Mouse (Mus musculus) A20 (cell line): Measurements from ENCODE around the gene Elovl3.
"Not testable (repeated sequence)": the region's sequence is repeated elsewhere in the genome, so short reads cannot be mapped to it uniquely, and the experiment has no call there.

Experiments used
- DNase-seq: peaks from one replicate; pipeline ENCODE4 v3.0.0-alpha.2; 2011; ENCODE audit warnings: low read depth, low spot score

The Elovl3 gene

DNA sequence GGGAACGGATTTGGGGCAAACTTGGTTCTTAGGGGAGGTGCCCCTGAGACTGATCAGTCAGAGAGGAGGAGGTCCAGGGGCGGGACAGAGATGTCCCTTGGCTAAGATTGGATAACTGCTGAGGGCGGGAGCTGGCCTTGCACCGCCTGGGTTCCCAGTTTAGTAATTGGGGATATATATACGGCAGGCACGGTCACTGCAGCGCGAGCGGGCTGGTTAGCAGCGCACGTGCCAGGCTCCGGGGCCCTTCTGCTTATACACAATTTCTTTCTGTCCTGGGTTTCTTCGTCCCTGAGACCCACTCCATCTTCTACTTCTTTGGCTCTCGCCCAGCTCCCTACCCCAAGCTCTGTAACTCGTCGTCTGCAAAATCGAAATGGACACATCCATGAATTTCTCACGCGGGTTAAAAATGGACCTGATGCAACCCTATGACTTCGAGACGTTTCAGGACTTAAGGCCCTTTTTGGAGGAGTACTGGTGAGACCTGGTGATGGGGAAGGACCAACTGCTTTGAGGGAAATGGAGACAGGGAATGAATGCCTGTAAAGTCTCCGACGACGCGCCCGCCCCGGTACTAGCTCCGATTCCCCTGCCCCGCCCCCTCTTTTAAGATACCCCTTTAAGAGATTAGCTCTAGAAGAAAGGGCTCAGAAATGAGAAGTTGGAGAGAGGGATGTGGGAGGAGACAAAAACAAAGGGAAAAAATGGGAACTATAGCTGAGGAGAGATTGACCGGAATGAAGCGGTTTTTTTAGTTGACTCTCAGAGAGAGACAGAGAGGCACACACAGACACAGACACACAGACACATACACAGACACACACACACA, at the start of gene Elovl3:
Gene Elovl3, plus strand, starts transcription at position 204 of the 832 bp plus-strand sequence.
- peak; percentile 77 for DNase-seq

DNA sequence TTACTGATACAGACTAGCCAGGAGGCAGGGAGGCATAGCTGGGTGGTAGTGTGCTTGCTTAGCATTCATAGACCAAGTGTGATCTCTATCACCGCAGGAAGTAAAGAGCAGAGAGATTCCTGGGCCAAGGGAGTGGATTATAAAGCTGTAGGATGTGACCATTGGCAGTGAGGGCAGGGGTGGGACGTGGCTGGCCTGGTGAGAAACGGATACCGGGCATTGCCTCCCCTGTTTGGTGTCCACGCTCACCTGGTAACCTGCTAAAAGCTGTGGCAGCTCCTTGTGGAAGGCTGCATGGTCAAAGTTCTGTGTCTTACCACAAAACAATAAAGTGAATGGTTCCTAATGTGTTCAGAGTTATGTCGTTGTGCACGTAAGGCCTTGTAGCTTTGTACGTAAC, 46.5 kb upstream of the Elovl3 start:
- DNase-seq, result no peak

DNA sequence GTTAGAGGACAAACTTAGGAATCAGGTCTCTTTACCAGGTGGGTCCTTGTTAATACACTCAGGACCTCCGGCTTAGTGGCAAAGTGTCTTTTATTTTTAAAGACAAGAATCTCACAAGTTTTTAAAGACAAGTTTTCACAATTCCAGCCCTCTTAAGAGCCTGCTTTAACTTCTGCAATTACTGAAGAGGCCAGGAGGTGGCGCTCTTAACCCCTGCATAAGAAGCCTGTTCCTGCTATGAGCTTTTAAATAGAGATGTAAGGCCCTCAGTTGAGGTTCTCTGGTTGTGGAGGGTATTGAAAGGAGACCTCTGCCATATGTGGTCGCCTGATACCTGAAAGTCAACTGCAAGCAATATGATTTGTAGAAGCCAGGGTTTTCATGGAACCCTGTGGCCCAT, 45.4 kb upstream of the Elovl3 start:
- peak; percentile 78 for DNase-seq

DNA sequence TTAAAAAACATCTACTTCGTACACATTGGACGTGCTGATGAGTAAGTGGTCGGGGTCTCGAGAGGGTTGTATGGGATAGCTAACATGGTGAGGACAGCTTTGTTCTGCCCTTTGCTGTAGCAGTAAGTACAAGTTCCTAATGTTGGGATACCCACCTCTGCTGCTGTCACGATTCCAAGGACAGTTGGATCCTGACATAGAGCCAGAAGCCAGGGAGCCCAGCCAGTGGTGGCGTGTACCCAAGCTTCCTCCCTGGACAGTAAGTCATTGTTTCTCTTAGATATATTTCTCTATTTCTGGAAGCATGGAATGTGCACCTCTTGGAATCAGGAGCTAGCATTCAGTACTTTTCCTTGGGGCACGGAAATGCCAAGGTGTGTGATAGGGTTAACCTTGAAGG, 43.8 kb upstream of the Elovl3 start:
- no peak for DNase-seq

DNA sequence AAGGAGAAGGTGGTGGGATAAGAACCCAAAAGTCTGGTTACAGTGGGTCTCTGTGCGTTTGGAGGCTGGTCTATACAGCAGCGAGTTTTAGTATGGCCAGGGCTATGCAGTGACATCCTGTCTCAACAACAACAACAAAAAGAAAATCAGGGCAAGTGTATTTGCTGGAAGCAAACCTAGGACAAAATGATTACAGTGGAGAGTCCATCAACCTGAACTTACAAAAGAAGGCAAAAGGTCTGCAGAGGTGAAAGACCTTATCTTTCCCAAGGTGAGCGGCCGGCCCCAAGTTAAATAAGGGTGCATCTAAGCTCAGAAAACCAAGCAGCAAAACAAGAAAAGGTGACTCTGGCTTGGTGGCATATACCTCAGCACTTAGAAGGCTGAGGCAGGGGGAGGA, 40.1 kb upstream of the Elovl3 start:
- DNase-seq, result no peak

DNA sequence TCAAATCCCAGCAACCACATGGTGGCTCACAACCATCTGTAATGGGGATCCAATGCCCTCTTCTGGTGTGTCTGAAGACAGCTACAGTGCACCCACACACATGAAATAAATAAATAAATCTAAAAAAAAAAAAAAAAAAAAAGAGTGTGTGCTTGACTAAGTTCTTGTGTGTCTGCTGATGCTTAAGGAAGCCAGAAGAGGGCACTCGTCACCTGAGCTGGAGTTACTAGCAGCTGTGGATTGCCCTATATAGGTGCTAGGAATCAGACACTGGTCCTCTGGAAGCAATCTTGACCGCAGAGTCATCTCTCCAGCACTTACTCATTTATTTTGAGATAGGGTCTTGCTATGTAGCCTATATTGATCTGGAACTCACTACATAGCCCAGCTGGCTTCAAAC, 37.6 kb upstream of the Elovl3 start:
- DNase-seq, result no peak

DNA sequence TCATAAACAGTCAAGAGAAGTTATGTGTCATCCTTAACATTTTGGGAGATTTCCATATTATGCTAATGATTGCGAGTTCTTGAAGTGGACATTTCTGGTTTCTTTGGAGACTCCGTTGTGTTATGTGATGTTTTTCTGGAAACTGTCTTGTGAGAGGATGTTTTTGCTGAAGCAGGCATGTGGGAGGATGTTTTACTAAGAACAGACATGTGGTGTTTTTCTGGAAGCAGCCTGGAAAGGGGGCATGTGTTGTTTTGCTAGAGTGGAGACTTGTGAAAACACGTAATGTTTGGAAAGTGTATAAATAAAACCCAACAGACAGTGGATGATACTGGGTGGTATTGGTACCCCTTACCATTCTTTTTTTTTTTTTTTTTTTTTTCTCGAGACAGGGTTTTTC, 36.4 kb upstream of the Elovl3 start:
- DNase-seq, result no peak

DNA sequence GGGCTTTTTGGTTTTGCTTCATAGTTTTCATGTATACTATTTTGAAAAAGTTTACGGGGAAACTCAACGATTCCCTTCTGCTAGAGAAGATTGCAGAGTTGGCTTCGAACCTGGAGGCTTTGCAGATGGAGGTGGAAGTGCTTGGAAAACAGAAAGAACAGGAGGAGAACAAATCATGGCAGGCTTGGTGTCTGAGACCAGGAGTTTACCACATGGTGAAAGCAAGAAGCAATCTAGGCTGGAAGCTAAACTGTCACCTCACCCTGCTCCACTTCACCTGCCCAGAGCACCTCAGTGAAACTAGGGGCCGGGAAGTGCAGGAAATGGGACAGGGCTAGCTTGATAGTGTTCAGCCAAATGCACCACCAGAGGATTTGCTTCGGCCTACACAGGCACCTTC, 35.3 kb upstream of the Elovl3 start:
- DNase-seq, result no peak

DNA sequence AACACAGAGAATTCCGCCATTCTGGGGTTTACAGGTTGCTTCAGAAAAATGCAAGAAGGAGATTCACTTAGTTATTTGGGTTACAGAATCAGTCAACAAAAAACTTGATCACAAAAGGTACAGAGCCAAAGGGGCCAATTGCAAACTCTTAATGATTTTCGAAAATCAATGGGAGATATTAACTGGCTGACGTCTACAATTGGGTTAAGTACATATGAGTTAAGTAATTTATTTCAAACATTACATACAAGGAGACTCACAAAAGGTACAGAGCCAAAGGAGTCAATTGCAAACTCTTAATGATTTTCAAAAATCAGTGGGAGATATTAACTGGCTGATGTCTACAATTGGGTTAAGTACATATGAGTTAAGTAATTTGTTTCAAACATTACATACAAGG, 32.1 kb upstream of the Elovl3 start:
- DNase-seq, result no peak

DNA sequence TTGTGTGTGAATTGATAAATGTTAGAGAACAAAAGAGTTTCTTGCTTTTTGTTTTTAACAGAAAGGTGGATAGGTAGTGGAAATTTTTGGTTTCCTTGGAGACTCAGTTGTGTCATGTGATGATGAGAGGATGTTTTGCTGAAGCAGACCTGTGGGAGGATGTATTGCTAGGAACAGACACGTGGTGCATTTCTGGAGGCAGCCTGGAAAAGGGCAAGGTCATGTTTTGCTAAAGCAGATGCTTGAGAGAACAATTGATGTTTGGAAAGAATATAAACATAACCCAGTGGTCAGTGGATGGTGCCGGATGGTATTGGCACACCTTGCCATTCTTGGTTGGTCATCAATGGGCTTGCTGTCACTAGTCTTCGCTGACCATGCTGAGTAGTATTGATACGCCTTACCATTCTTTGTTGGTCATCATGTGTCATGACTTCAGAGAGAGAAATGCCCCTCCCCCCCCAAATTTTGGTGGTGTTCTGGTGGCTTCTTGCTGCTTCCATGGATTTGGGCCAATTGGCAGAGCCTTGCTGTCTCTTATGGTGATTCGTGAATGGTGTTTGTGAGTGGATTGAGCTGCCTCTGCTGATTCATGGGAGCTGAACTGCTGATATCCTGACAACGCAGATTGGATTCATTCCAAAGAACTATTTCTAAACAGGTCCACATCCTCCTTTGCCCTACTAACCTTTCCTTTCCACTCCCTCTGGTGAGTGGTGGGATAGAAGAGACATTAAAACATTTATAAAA, 28.1 kb upstream of the Elovl3 start:
- DNase-seq, result no peak

DNA sequence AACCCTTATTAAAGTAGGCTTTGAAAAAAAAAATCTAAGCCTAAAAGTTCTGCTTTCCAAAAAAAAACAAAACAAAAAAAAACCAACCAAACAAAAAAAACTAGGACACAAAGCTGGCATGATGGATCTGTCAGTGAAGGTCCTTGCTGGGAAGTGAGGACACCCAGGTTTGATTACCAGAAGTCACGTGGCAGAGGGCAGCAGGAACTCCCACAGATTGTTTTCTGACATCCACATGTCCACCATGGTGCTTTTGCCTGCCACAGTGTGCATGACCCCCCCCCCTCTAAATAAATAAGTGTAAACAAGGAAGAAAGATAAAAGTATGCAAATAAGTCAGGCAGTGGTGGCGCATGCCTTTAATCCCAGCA, 27.5 kb upstream of the Elovl3 start:
- DNase-seq, result no peak

DNA sequence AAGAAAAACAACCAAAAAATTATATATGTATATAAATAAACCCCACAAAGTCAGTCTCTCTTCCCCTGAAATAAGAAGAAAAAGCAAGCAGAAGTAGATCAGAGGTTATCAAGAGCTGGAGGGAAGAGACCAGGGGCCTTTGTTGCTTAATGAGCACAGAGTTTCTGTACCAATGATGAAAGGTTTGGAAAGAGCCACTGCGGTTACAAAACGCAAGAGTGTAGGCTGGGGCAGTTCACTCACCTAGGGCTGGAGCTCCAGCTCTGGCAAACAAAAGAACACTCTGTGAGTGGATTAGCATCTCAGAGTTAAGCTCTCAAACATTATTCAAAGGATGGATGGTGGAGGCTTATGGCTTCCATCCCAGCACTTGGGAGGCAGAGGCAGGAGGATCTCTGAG, 21.5 kb upstream of the Elovl3 start:
- no peak for DNase-seq

DNA sequence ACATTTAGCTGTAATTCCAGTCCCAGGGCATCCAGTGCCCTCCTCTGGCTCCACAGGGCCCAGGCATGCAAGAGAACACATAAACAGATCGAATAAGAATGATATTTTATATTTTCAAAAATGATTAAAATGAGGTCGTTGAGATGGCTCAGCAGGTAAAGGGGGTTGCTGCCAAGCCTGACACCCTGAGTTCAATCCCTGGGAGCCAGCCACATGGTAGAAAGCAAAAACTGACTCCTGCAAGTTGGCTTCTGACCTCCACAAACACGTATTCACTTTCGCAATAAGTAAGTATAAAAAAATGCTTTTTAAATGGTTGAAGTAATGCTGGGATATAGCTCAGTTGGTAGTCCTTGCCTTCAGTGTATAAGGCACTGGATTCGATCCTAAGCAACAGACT, 20.9 kb upstream of the Elovl3 start:
- DNase-seq, result no peak

DNA sequence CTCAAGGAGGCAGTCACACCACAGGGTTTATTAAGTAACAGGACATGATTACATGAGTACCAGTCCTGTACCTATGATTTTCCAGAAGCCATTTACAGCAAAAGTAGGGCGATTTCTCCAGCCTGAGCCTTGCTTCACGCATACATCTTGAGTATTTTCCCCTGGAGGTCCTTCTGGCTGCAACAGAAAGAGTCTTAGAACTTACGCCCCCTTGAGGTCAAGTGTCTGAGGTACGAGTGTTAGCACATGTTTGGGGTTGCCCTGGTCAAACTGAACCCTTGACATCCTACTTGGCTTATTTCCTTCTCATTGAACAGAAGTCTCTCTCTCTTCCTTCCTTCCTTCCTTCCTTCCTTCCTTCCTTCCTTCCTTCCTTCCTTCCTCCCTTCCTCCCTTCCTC, 17.1 kb upstream of the Elovl3 start:
- DNase-seq, result peak; percentile 19

DNA sequence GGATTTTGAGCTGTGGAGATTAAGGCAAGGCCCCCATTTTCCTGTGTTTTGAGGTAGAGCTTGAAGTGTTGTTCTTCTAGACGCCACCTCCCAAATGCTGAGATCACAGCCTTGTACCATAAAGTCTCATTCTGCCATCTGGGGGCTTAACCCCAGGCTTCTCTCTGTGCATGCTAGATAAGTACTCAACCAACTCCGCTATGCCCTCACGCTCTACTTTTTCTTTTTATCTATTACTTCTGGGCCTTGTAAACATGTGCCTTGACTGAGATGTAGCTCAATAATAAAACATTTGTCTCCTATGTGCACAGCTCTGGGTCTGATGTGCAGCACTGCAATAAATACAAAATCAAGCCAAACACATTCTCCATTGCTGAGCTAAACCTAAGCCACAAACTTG, 12.2 kb upstream of the Elovl3 start:
- no peak for DNase-seq

DNA sequence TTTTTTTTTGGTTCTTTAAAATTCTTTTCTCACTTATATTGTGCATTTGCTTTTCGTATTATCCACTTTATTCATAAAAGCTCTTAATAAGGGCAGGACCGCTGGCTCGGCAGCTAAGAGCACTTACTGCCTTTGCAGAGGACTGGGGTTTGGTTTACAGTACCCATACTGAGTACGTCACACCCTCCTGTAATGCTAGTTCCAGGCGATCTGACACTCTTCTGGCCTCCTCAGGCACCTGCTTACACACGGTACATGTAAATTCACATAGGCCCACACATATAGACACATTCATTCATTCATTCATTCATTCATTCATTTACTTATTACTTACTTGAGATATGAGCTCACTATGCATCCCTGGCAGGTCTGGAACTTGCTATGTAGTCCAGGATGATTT, 10.8 kb upstream of the Elovl3 start:
- DNase-seq, result no peak

DNA sequence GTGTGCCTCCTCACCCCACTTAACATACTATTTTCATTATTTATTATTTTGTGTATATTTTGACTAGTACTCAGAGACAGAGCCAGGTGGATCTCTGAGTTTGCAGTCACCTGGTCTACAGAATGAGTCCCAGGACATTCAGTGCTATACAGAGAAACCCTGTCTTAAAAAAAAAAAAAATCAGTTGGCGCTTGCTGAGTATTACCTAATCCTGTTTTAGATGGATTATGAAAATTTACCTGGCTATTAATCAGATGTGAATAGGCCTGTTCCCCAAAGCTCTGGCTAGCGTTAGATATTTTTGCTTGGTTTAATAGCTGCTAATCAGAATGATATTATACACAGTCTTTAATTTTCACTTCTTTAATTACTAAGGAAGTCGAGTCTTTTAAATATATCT, 7.8 kb upstream of the Elovl3 start:
- no peak for DNase-seq

DNA sequence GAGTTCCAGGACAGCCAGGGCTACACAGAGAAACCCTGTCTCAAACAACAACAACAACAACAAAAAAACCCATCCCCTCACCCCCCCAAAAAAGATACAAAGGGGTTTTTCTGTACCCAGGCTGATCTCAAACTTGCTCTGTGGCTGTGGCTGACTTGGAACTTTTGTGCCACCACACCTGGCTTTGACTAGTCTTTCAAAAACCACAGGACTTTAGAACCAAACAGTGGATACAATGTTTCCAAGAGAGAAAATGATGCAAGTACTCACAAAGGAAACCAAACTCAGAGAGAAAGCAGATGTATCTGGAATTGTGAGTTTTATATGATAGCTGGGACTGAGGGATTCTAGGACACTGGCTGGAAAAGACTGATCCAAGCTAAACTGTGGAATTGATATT, 7.0 kb upstream of the Elovl3 start:
- DNase-seq, result no peak

DNA sequence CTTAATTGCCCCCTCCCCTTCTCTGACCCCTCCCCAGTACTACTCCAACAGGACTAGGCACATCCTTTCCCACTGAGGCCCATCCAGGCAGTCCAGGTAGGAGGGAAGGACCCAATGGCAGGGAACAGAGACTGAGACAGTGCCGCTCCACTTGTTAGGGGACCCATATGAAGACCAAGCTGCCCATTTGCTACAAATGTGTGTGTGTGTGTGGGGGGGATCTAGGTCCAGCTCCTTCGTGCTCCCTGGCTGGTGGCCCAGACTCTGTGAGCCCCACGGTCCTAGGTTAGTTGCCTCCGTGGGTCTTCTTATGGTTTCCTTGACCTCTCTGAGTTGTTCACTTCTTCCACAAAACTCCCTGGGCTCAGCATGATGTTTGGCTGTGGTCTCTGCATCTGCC, 5.4 kb upstream of the Elovl3 start:
- DNase-seq, result no peak

DNA sequence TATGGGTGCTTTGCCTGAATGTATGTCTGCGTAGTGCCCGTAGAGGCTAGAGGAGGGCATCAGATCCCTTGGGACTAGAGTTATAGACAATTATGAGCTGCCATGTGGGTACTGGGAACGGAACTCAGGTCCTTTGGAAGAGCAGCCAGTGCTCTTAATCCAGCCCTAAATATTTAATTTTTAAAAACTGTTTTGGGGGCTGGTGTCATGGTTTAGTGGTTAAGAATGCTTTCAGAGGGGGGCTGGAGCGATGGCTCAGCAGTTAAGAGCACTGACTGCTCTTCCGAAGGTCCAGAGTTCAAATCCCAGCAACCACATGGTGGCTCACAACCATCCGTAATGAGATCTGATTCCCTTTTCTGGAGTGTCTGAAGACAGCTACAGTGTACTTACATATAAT, 2.0 kb upstream of the Elovl3 start:
- DNase-seq, result not testable (repeated sequence)

DNA sequence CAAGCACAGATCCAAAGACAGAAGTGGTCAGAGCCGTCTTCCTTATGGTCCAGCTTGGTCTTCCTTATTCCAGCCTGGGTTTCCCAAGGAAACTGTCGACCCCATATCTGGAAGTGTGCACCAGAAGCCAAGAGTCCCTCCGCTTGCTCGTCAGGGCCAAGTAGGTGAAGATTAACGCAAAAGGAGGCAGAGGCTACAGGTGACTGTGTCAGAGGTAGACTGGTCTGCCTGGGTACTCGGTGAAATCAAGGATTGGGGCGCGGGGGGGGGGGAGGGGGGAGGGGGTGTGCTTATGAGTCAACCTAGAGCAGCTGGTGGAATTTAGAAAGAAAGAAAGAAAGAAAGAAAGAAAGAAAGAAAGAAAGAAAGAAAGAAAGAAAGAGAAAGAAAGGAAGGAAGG, 414 bp upstream of the Elovl3 start:
- DNase-seq, result no peak

DNA sequence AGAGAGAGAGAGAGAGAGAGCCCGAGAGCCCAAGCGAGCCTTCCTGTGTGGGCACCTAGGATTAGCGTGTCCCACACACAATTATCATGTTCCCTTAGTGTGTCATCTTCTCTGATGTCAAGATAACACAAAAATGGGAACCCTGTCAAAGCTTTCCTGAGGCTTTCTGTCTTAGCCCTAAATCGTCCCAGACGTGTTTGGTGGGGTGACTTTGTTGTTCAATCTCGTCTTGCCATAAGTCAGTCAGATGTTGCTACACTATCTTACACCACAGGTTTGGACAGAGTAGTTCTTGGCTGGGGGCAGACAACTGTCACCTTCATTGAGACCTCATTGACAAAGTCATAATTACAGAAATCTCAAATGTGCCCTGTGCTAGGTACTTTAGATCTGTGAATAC, 880 bp downstream of the Elovl3 start:
- no peak for DNase-seq

DNA sequence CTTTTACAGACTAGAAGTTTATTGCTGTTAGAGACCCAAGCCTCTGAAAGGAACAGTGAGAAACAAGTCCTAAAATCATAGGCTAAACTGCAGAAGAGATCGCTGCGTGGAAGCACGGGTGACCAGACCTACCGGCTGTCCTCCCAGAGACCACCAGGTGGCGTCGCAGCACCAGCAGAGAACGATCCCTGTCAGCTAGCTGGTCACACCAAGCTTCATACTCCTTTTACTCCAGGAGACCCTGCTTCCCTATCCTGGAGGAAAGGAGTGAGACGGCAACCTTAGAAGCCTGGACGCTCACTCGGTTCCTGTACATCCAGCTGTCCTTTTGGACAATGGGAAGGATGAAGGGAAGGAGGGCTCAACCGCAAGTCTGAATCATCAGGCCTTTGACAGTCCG, 3.6 kb downstream of the Elovl3 start:
- peak; percentile 89 for DNase-seq
